Mouse (Mus musculus): Measurements from ENCODE around the gene Tk1.

DNA sequence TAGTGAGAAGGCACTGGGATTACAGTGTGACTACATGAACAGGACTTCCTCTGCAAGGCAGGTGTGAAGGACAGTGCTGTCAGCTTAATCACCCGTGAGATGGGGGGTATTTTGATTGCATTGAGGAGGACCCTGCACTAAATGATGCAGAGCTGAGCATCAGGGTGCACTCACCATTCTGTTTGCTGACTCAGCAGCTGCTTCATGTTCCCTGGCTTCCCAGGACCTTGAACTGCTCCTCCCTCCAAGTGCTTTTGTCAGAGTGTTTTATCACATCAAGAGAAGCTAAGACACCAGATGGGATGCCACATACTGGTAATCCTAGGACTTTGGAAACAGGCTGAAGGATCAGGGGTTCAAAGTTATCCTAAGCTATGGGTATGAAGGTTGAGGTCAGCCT lies 30.1 kb upstream of the Tk1 start:
- TF ChIP-seq CTCF (IDR thresholded peaks at IDR 0.05) (no peak), EP300 (IDR thresholded peaks at IDR 0.05) (no peak)

Measured in lung, postnatal 0 days (tissue).